Mouse (Mus musculus) kidney, postnatal 0 days (tissue): Measurements from ENCODE around the gene Cd300ld5. TPM values are rescaled to one million over a fixed set of nuclear protein-coding genes. Genes with fewer than 3 reads are reported as not detected.

Experiments
- ATAC-seq: fragments of 200-750 bp; cut with Nextera tagmentation; replicated peaks from 2 replicates; pipeline ENCODE4 v1.8.0; 2017; ENCODE audit warnings: low read depth, moderate number of reproducible peaks, moderate TSS enrichment, moderate library complexity; ENCODE audit not compliant: low FRiP score
- DNase-seq: peaks from one replicate; pipeline ENCODE4 v3.0.0-alpha.2; 2016; ENCODE audit warnings: low spot score
- H3K27ac ChIP-seq: fragments of 300-500 bp; sonication (generic); 2 replicates; pipeline ENCODE4 v1.5.1; 2014; ENCODE audit warnings: mild to moderate bottlenecking
- H3K27me3 ChIP-seq: fragments of 300-500 bp; sonication (generic); 2 replicates; pipeline ENCODE4 v1.6.1; 2014; ENCODE audit warnings: low read length, mixed read lengths; ENCODE audit not compliant: insufficient read depth
- H3K36me3 ChIP-seq: fragments of 300-500 bp; sonication (generic); 2 replicates; pipeline ENCODE4 v1.6.1; 2014; ENCODE audit warnings: low read length, mixed read lengths; ENCODE audit not compliant: insufficient read depth
- H3K4me1 ChIP-seq: fragments of 300-500 bp; sonication (generic); replicated peaks from 2 replicates; pipeline ENCODE4 v1.6.1; 2014; ENCODE audit warnings: antibody characterized with exemption, low read length, mixed read lengths; ENCODE audit not compliant: insufficient read depth
- H3K4me2 ChIP-seq: fragments of 300-500 bp; sonication (generic); 2 replicates; pipeline ENCODE4 v1.6.1; 2014; ENCODE audit warnings: mild to moderate bottlenecking, low read length, moderate library complexity, mixed read lengths
- H3K4me3 ChIP-seq: fragments of 300-500 bp; sonication (generic); replicated peaks from 2 replicates; pipeline ENCODE4 v1.5.1; 2014; ENCODE audit warnings: low read depth, low read length
- H3K9ac ChIP-seq: fragments of 300-500 bp; sonication (generic); 2 replicates; pipeline ENCODE4 v1.6.1; 2014; ENCODE audit warnings: low read depth, low read length
- H3K9me3 ChIP-seq: fragments of 300-500 bp; sonication (generic); replicated peaks from 2 replicates; pipeline ENCODE4 v1.6.1; 2016; ENCODE audit warnings: low read length, inconsistent platforms, mixed read lengths
- CTCF ChIP-seq: IDR thresholded peaks from 2 replicates; pipeline ENCODE4 v1.5.1; 2016; ENCODE audit warnings: antibody characterized with exemption, low read depth, mild to moderate bottlenecking, moderate library complexity
- WGBS: fragments of 180-500 bp; shearing (Covaris S2); extraction: QIAGEN DNeasy Blood & Tissue Kit; methylation state at CpG from one replicate; pipeline ENCODE4 v1.1.7; 2014; 5-methylcytosine and 5-hydroxymethylcytosine counted together
- polyA plus RNA-seq: library from polyadenylated mRNA; unstranded; fragments of >200 nt; fragmentation: Nextera tagmentation; extraction: Ambion mirVana; gene quantifications from 2 replicates; pipeline ENCODE4 v1.2.1, GENCODE M21; 2015

Cd300ld5 gene
- polyA plus RNA-seq, 1 experiment from 2014 or later = not detected

DNA sequence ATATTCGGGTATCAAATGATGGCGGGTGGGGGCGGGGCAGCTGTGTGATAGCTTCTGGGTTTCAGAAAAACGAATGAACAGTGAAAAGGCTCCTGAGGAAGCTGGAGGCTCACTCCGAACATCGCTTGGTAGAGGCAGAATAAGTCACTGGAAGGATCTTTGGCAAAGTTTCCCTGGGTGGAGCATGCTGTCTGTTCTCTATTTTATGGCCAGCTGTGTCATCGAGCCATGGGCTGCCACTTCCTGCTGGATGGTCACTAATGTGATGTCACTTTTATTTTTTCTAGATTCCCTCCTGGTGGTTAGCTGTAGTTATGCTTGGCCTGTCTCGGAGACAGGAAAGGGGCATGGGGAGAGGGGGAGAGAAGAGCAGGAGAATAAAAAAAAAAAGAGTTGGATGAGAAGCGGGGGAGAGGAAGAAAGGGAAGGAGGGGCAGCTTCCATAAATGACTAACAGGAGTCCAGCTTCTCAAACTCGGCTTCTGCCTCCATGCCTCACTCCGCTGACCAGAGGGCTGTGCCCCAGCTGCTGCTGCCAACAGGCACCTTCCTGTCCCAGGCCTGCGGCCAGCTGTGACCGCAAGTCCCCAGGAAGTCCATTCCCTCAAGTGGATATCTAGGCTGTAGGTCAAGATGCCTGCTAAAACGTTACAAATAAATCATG, 34.2 kb upstream of the Cd300ld5 start:
- H3K4me2 ChIP-seq = peak overlapping the region; percentile 30; the same call in 1 of the 2 replicates
- 5% methylated on average over 14 of the region's 14 CpGs for WGBS
- peak; percentile 94 for DNase-seq
- H3K27me3 ChIP-seq = no peaks in the 10 kb centered on the region
- ATAC-seq = peak; percentile 85
- H3K27ac ChIP-seq = peak overlapping the region; percentile 62; the same call in 1 of the 2 replicates
- 0 out of 2 replicates have a peak overlapping the region, but pooled peaks have one; percentile 6 for H3K4me3 ChIP-seq
- H3K9me3 ChIP-seq = no peaks in the 10 kb centered on the region
- no peaks in the 10 kb centered on the region for H3K4me1 ChIP-seq
- no peaks in the 10 kb centered on the region for H3K36me3 ChIP-seq
- peak; percentile 35 for TF ChIP-seq CTCF
- H3K9ac ChIP-seq = no peak overlapping the region

DNA sequence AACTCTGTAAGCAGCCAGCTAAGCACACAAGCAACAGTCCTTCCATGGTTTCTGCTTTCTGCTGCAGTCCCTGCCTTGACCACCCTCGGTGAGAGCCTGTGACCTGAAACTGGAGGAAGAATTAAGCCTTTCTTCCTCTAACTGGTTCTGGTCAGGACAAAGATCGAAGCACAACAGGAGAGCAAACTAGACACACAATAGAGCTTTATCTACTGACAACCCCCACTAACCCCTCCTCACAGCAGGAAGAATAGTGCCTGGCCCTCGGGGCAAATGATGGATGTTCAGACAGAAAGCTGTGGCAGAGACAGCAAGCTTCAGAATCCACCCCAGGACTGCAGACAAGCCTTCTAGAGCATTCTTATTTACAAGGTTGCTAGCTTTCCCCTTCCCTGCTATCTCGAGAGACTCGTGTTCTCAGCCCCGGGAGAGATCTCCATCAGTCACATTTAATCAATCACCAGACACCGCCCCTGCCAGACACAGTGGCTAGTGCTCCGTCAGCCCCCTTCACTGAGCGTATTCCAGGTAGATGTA, 33.5 kb upstream of the Cd300ld5 start:
- Histone ChIP-seq H3K27ac (0 out of 2 replicates have a peak overlapping the region, but pooled peaks have one; percentile 43), H3K36me3 (no peaks in the 10 kb centered on the region), H3K27me3 (no peaks in the 10 kb centered on the region), H3K4me2 (peak overlapping the region; percentile 30; the same call in 1 of the 2 replicates), H3K4me3 (no peak overlapping the region), H3K9me3 (no peaks in the 10 kb centered on the region), H3K9ac (no peak overlapping the region), H3K4me1 (no peaks in the 10 kb centered on the region)
- no peak for TF ChIP-seq CTCF
- 12% methylated on average over 9 of the region's 9 CpGs for WGBS
- ATAC-seq (no peak), DNase-seq (no peak)

DNA sequence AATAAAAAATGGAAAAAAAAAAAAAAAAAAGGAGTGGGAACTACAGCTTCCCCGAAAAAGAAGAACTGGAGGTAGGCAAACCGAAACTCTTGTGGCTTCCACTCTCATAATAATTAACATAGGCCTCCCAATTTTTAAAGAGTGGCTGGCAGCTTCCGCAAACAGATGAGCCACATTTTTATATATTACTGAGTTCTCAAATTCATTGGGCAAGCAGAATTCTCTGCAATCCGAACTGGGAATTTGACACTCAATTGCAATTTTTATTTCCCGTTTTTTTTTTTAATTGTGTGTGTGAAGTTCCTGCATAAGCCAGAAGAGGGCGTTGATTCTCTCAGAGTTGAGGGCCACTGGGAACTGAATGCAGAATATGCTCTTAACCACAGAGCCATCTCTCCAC, 29.2 kb upstream of the Cd300ld5 start:
- H3K4me3 ChIP-seq = no peak overlapping the region
- no peaks in the 10 kb centered on the region for H3K36me3 ChIP-seq
- H3K4me2 ChIP-seq = no peak overlapping the region
- no peaks in the 10 kb centered on the region for H3K9me3 ChIP-seq
- ATAC-seq = no peak
- no peak overlapping the region for H3K9ac ChIP-seq
- peak; percentile 16; the same call in 1 of the 2 replicates for TF ChIP-seq CTCF
- no peaks in the 10 kb centered on the region for H3K4me1 ChIP-seq
- DNase-seq = no peak
- no peaks in the 10 kb centered on the region for H3K27me3 ChIP-seq
- WGBS = 67% methylated on average over 6 of the region's 6 CpGs
- no peak overlapping the region for H3K27ac ChIP-seq

GRCm38 (mm10) chr11:115062077-115062476, 24.5 kb upstream of the Cd300ld5 start, which contains the start of gene Cd300e:
Gene Cd300e (minus strand): TSS chr11:115062177.
- Histone ChIP-seq H3K4me1 (no peaks in the 10 kb centered on the region), H3K4me3 (no peak within 1 kb of the TSS), H3K4me2 (no peak within 1 kb of the TSS), H3K9me3 (no peaks in the 10 kb centered on the region), H3K27ac (no peak within 1 kb of the TSS), H3K36me3 (no peaks in the 10 kb centered on the region), H3K9ac (no peak within 1 kb of the TSS), H3K27me3 (no peaks in the 10 kb centered on the region)
- ATAC-seq (no peak), DNase-seq (no peak)
- no peak for TF ChIP-seq CTCF
- 10% methylated on average over 5 of the region's 5 CpGs for WGBS

DNA sequence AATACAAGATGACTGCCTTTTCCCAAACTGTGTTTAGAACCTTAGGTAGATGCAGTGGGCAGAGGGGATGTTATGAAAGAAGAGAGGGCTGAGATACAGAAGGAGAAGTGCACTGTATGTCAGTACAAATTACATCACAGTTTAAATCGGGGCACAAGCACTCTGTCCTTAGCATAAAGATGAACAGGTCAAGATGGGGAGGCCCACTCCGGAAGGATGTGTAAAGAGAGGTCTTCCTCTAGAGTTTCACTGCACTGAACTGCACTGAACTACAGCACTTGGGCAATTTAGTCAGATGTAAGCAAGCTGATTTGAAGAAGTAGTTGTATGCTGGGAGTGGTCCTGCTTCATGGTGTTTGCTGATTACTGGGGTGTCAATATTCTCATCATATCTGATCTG, 22.2 kb upstream of the Cd300ld5 start:
- no peak for ATAC-seq
- H3K4me2 ChIP-seq = no peak overlapping the region
- no peaks in the 10 kb centered on the region for H3K9me3 ChIP-seq
- no peaks in the 10 kb centered on the region for H3K27me3 ChIP-seq
- DNase-seq = no peak
- H3K27ac ChIP-seq = no peak overlapping the region
- 73% methylated on average over 2 of the region's 2 CpGs for WGBS
- H3K9ac ChIP-seq = no peak overlapping the region
- H3K36me3 ChIP-seq = no peaks in the 10 kb centered on the region
- TF ChIP-seq CTCF = no peak
- H3K4me3 ChIP-seq = no peak overlapping the region
- no peaks in the 10 kb centered on the region for H3K4me1 ChIP-seq

DNA sequence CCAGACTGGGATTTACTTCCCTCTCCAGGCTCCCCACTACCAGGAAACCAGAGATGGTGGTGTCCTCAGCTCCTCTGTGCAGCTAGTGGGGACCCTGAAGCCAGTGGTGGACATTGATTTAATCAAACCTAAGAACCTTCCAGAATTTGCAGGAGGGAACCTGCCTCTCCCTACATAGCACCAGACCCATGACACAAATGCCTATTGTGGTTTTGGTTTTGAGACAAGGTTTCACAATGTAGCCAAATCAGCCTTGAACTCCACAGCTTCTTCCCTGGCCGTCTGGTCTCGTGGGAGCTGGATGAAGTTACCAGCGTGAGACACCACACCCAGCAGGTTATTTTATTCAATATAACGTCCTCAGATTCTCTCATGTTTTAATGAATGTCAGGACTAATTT, 21.1 kb upstream of the Cd300ld5 start:
- DNase-seq (no peak), ATAC-seq (no peak)
- H3K4me1 ChIP-seq = no peaks in the 10 kb centered on the region
- H3K4me3 ChIP-seq = no peak overlapping the region
- no peak overlapping the region for H3K4me2 ChIP-seq
- H3K27me3 ChIP-seq = no peaks in the 10 kb centered on the region
- TF ChIP-seq CTCF = no peak
- H3K9me3 ChIP-seq = no peaks in the 10 kb centered on the region
- no peak overlapping the region for H3K9ac ChIP-seq
- H3K27ac ChIP-seq = no peak overlapping the region
- 66% methylated on average over 4 of the region's 4 CpGs for WGBS
- no peaks in the 10 kb centered on the region for H3K36me3 ChIP-seq
